Mouse (Mus musculus) CH12.LX (cell line): ENCODE measurements around the gene Ptgfr. TPM values are rescaled to one million over a fixed set of nuclear protein-coding genes. Genes with fewer than 3 reads are reported as not detected.

Experiments
- DNase-seq: peaks from one replicate; pipeline ENCODE4 v3.0.0-alpha.2; 2013; ENCODE audit errors: extremely low read depth
- H3K27ac ChIP-seq: 2 replicates; pipeline ENCODE4 v1.5.1; 2012; ENCODE audit warnings: low read depth, mild to moderate bottlenecking, control low read depth, moderate library complexity; ENCODE audit not compliant: insufficient read depth
- H3K27me3 ChIP-seq: replicated peaks from 2 replicates; pipeline ENCODE3; 2012; ENCODE audit warnings: inconsistent platforms
- H3K36me3 ChIP-seq, 2 experiments: replicated peaks in 1 of 2; 2 replicates each; pipeline versions ENCODE3 to v1.6.1; 2012; ENCODE audit warnings: inconsistent platforms in 1 of 2, low read length in 1 of 2, mild to moderate bottlenecking in 1 of 2, mixed read lengths in 1 of 2, moderate library complexity in 1 of 2; ENCODE audit not compliant: control insufficient read depth in 1 of 2, insufficient read depth in 1 of 2
- H3K4me1 ChIP-seq, 2 experiments: 2 replicates each; pipeline ENCODE4 v1.6.1; 2012; ENCODE audit warnings: inconsistent platforms in 1 of 2, moderate library complexity in 1 of 2; ENCODE audit not compliant: insufficient read depth in 2 of 2, control insufficient read depth in 1 of 2
- H3K4me2 ChIP-seq: 2 replicates; pipeline ENCODE4 v1.6.1; 2012; ENCODE audit warnings: low read depth, mild to moderate bottlenecking, control low read depth; ENCODE audit not compliant: poor library complexity, insufficient read depth, severe bottlenecking
- H3K4me3 ChIP-seq, 3 experiments: fragments of 150-350 bp in 1 of 3; sonication (generic) in 1 of 3; replicated peaks in 1 of 3; 2 replicates each; pipeline versions ENCODE3 to v1.5.1; 2011 to 2012; ENCODE audit warnings: low read depth in 2 of 3, low read length in 2 of 3, mild to moderate bottlenecking in 2 of 3, moderate library complexity in 2 of 3, control low read depth in 1 of 3, improper control_type of control experiment in 1 of 3, inconsistent platforms in 1 of 3, mixed read lengths in 1 of 3; ENCODE audit not compliant: poor library complexity in 1 of 3
- H3K79me2 ChIP-seq: replicated peaks from 2 replicates; pipeline ENCODE4 v1.6.1; 2012; ENCODE audit warnings: mild to moderate bottlenecking, moderate library complexity; ENCODE audit not compliant: control insufficient read depth, poor library complexity, insufficient read depth, severe bottlenecking; ENCODE audit errors: extremely low read depth
- H3K9ac ChIP-seq: 2 replicates; pipeline ENCODE4 v1.6.1; 2012; ENCODE audit warnings: low read depth, mild to moderate bottlenecking, control low read depth, moderate library complexity; ENCODE audit not compliant: insufficient read depth
- H3K9me3 ChIP-seq: replicated peaks from 2 replicates; pipeline ENCODE3; 2012; ENCODE audit warnings: low read length, inconsistent platforms, mixed read lengths
- CHD1 ChIP-seq: IDR thresholded peaks from 2 replicates; pipeline ENCODE4 v1.6.1; 2012; ENCODE audit warnings: low read depth, low read length, improper control_type of control experiment, inconsistent platforms
- CTCF ChIP-seq, 2 experiments: IDR thresholded peaks in 1 of 2; conservative IDR thresholded peaks in 1 of 2; 2 replicates each; pipeline ENCODE4 v1.5.1; 2011 to 2012; ENCODE audit warnings: low read depth in 2 of 2, low read length in 2 of 2, improper control_type of control experiment in 1 of 2, inconsistent platforms in 1 of 2, mild to moderate bottlenecking in 1 of 2, moderate library complexity in 1 of 2
- E2F4 ChIP-seq: IDR thresholded peaks from 2 replicates; pipeline ENCODE4 v1.6.1; 2011; ENCODE audit warnings: low read depth, low read length, improper control_type of control experiment; ENCODE audit not compliant: insufficient replicate concordance
- ELF1 ChIP-seq: IDR thresholded peaks from 2 replicates; pipeline ENCODE4 v1.6.1; 2014; ENCODE audit warnings: low read depth, mild to moderate bottlenecking, inconsistent platforms, low read length, improper control_type of control experiment
- ETS1 ChIP-seq: conservative IDR thresholded peaks from 2 replicates; pipeline ENCODE4 v1.6.1; 2012; ENCODE audit warnings: low read depth, mild to moderate bottlenecking, inconsistent platforms, low read length, improper control_type of control experiment, moderate library complexity
- GABPA ChIP-seq: IDR thresholded peaks from 2 replicates; pipeline ENCODE4 v1.6.1; 2012; ENCODE audit warnings: low read depth, low read length, improper control_type of control experiment, inconsistent platforms; ENCODE audit not compliant: insufficient replicate concordance
- HCFC1 ChIP-seq: IDR thresholded peaks from 2 replicates; pipeline ENCODE4 v1.6.1; 2012; ENCODE audit warnings: low read depth, mild to moderate bottlenecking, inconsistent platforms, low read length, improper control_type of control experiment
- IRF4 ChIP-seq: IDR thresholded peaks from 2 replicates; pipeline ENCODE4 v1.6.1; 2014; ENCODE audit warnings: low read depth, mild to moderate bottlenecking, inconsistent platforms, low read length, improper control_type of control experiment
- JUN ChIP-seq: IDR thresholded peaks from 2 replicates; pipeline ENCODE4 v1.6.1; 2011; ENCODE audit warnings: low read depth, mild to moderate bottlenecking, low read length, improper control_type of control experiment, moderate library complexity; ENCODE audit not compliant: insufficient read depth
- JUND ChIP-seq: conservative IDR thresholded peaks from 2 replicates; pipeline ENCODE4 v1.6.1; 2011; ENCODE audit warnings: low read depth, low read length, improper control_type of control experiment
- MAX ChIP-seq: IDR thresholded peaks from 2 replicates; pipeline ENCODE4 v1.6.1; 2011; ENCODE audit warnings: low read length, improper control_type of control experiment
- MAZ ChIP-seq: IDR thresholded peaks from 2 replicates; pipeline ENCODE4 v1.6.1; 2012; ENCODE audit warnings: low read depth, mild to moderate bottlenecking, inconsistent platforms, low read length, improper control_type of control experiment, moderate library complexity
- MEF2A ChIP-seq: IDR thresholded peaks from 2 replicates; pipeline ENCODE4 v1.6.1; 2014; ENCODE audit warnings: low read depth, mild to moderate bottlenecking, inconsistent platforms, low read length, improper control_type of control experiment, borderline replicate concordance
- MXI1 ChIP-seq: IDR thresholded peaks from 2 replicates; pipeline ENCODE4 v1.6.1; 2011; ENCODE audit warnings: mild to moderate bottlenecking, low read depth, low read length, improper control_type of control experiment
- PAX5 ChIP-seq: IDR thresholded peaks from 2 replicates; pipeline ENCODE4 v1.6.1; 2012; ENCODE audit warnings: low read length, inconsistent platforms, mixed read lengths
- POLR2AphosphoS2 ChIP-seq: IDR thresholded peaks from 2 replicates; pipeline ENCODE4 v1.6.1; 2011; ENCODE audit warnings: low read depth, low read length, improper control_type of control experiment
- RAD21 ChIP-seq: IDR thresholded peaks from 2 replicates; pipeline ENCODE4 v1.6.1; 2011; ENCODE audit warnings: low read depth, mild to moderate bottlenecking, low read length, improper control_type of control experiment, moderate library complexity
- SIN3A ChIP-seq: IDR thresholded peaks from 2 replicates; pipeline ENCODE4 v1.6.1; 2012; ENCODE audit warnings: low read length, improper control_type of control experiment, inconsistent platforms
- TCF12 ChIP-seq: IDR thresholded peaks from 2 replicates; pipeline ENCODE4 v1.6.1; 2014; ENCODE audit warnings: low read depth, mild to moderate bottlenecking, inconsistent platforms, low read length, improper control_type of control experiment
- UBTF ChIP-seq: IDR thresholded peaks from 2 replicates; pipeline ENCODE4 v1.6.1; 2012; ENCODE audit warnings: low read depth, mild to moderate bottlenecking, inconsistent platforms, low read length, improper control_type of control experiment, moderate library complexity
- USF1 ChIP-seq: IDR thresholded peaks from 2 replicates; pipeline ENCODE4 v1.6.1; 2014; ENCODE audit warnings: low read depth, mild to moderate bottlenecking, inconsistent platforms, low read length, improper control_type of control experiment
- USF2 ChIP-seq: conservative IDR thresholded peaks from 2 replicates; pipeline ENCODE4 v1.6.1; 2011; ENCODE audit warnings: low read depth, low read length, improper control_type of control experiment
- ZC3H11A ChIP-seq: IDR thresholded peaks from 2 replicates; pipeline ENCODE4 v1.6.1; 2012; ENCODE audit warnings: low read depth, mild to moderate bottlenecking, inconsistent platforms, low read length, improper control_type of control experiment
- ZNF384 ChIP-seq: IDR thresholded peaks from 2 replicates; pipeline ENCODE4 v1.6.1; 2012; ENCODE audit warnings: low read depth, low read length, improper control_type of control experiment, inconsistent platforms
- dilution Hi-C: fragments of 300-500 bp; cut with MboI; formaldehyde crosslinking; loops from 2 replicates; pipeline ENCODE4 v1.14.3; 2020; ENCODE audit warnings: low sequenced_read_pairs; ENCODE audit not compliant: extremely low pct_unique_long_range_greater_than_20kb, extremely low pct_ligation_motif_present
- in situ Hi-C: fragments of 300-500 bp; cut with MboI; formaldehyde crosslinking; loops from 3 replicates; pipeline ENCODE4 v1.14.3; 2019; ENCODE audit warnings: low sequenced_read_pairs, low pct_ligation_motif_present, low pct_unique_long_range_greater_than_20kb, mixed read lengths
- polyA plus RNA-seq: library from polyadenylated mRNA; unstranded; fragments of >175 nt; gene quantifications from 2 replicates; pipeline ENCODE4 v1.2.1, GENCODE M21; 2012; ENCODE audit warnings: low read depth; ENCODE audit not compliant: insufficient read length
- total RNA-seq, 2 experiments: library from RNA; depleted of rRNA; stranded (reverse); fragments of 300-350 nt in 1 of 2; fragments of >200 nt in 1 of 2; gene quantifications; 2 replicates each; pipeline ENCODE4 v1.2.3; 2012 to 2014

Gene Ptgfr
- total and polyA plus RNA-seq, 3 experiments, result not detected

DNA sequence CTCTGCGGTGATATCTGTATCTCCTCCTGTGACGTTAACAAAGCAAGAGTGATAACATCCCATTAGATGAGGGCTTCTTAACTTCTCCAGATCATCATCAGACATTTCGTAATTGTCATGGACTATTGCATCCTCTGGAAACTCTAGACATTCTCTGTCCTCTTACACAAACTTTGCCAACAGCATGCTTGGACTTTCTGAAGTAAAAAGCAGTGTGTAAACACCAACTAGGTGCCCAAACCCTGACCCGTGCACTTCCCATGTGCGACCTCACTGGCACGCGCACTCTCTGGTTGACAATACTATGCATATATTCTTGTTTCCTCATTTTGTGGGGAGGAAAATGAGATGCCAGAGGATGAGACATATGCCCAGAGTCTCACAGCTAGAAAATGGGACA lies 8.9 kb upstream of the Ptgfr start:
- Histone ChIP-seq H3K9me3 (no peaks in the 10 kb centered on the region), H3K9ac (no peak overlapping the region), H3K79me2 (no peaks in the 10 kb centered on the region), H3K27ac (no peak overlapping the region), H3K4me1 (no peaks in the 10 kb centered on the region), H3K36me3 (no peaks in the 10 kb centered on the region), H3K4me3 (no peak overlapping the region), H3K27me3 (no peaks in the 10 kb centered on the region), H3K4me2 (no peak overlapping the region)
- TF ChIP-seq JUN (no peak), SIN3A (no peak), CTCF (conservative IDR thresholded peaks at IDR 0.05 in 1 of 2, IDR thresholded peaks at IDR 0.05 in 1 of 2; ENCODE audit: low read depth in 2 of 2, low read length in 2 of 2) (no peak), JUND (no peak), ETS1 (no peak), MAZ (no peak), ELF1 (no peak), USF1 (no peak), USF2 (no peak), RAD21 (no peak), CHD1 (no peak), MEF2A (no peak), ZNF384 (no peak), MXI1 (no peak)
- DNase-seq, result no peak
- dilution Hi-C loops (no loop called here), in situ Hi-C loops (no loop called here)

- no peak for DNase-seq
- no peaks in the 10 kb centered on the region for H3K9me3 ChIP-seq
- no peak overlapping the region for H3K4me3 ChIP-seq
- no peak overlapping the region for H3K27ac ChIP-seq
- H3K4me1 ChIP-seq, result peaks cover 0 to 5% of the 10 kb centered on the region in 2 experiments; a peak in 1 of 4 replicates
- H3K27me3 ChIP-seq, result no peaks in the 10 kb centered on the region
- TF ChIP-seq CHD1 (no peak), PAX5 (no peak), UBTF (no peak), RAD21 (no peak), SIN3A (no peak), ZC3H11A (no peak), ZNF384 (no peak), MAX (no peak), JUN (no peak), ETS1 (no peak), GABPA (no peak), TCF12 (no peak), USF2 (no peak), IRF4 (no peak), HCFC1 (no peak), POLR2AphosphoS2 (no peak), E2F4 (no peak)
- TF ChIP-seq, all 38 proteins: peak for 0
- no peaks in the 10 kb centered on the region for H3K79me2 ChIP-seq
- H3K9ac ChIP-seq, result no peak overlapping the region
- no peak overlapping the region for H3K4me2 ChIP-seq
- in situ Hi-C loops (no loop called here), dilution Hi-C loops (no loop called here)
- H3K36me3 ChIP-seq, result no peaks in the 10 kb centered on the region
Observed at GRCm38 (mm10) chr3:151844361-151845154, 7.1 kb upstream of the Ptgfr start.
